Mouse (Mus musculus): Measurements from ENCODE around the gene Gm42906.

GRCm38 (mm10) chr5:151185286-151185856, 242.6 kb downstream of the Gm42906 start:
- TF ChIP-seq EP300 (IDR thresholded peaks at IDR 0.05) (peak; percentile 64), CTCF (IDR thresholded peaks at IDR 0.05) (no peak)

All from lung, postnatal 0 days (tissue).